Mouse (Mus musculus): ENCODE data around the gene Yrdc.

The Yrdc gene

DNA sequence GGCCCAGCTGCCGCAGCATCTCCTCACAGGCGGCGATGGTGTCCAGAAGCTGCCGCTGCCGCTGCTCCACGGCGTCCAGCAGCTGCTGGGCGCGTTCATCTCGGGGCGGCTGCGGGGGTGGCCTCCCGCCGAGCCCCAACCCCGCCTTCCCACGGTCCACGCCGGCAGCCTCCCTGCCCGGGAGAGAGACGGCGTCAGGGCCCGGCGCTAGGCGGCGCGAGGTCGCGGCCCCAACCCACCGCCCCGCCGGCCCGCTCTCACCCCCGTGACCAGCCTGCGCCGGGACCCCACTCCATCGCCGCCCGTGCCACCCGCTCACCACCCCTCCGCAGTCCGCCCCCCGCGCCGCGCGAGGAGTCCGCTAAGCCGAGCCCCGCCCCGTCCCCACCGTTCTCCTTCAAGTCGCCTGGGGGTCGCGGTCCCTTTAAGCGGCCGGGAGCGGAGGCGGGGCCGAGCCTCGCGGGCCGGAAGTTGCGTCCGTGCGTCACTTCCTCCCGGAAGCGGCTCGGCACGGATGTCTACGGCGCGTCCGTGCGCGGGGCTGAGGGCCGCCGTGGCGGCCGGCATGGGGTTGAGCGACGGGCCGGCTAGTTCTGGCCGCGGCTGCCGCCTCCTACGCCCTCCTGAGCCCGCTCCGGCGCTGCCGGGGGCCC, at the start of gene Yrdc:
Gene Yrdc, plus strand, starts transcription at position 419 of the 653 bp plus-strand sequence.
- DNase-seq, result peak; percentile 88

- peak; percentile 68 to 79 for DNase-seq
Observed at GRCm38 (mm10) chr4:124801552-124802308, 48.7 kb upstream of the Yrdc start, which contains the start of gene Mtf1. Gene Mtf1, plus strand, starts transcription at chr4:124802104.

- DNase-seq, result peak; percentile 96 to 97
Observed at GRCm38 (mm10) chr4:124802309-124803260, 47.9 kb upstream of the Yrdc start.

GRCm38 (mm10) chr4:124803406-124803805, 47.1 kb upstream of the Yrdc start:
- DNase-seq, result no peak

DNA sequence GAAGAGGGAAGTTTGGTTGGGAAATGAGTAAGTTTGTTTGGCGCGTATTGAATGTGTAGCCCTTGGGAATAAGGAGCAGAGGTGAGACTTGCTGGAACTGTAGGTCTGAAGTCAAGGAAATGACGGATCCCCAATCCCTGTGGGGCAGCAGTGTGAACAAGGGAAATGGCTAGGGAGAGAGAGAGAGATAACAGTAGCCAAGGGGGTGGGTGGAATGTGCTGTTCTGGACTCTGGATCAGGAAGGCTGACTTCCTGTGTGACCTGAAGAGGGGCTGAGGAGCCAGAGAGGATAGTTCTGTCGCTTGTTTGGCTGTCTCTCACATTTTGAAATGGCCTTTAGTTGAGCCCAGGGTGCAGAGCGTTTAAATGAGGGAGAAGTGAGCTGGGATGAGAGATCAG, 42.0 kb upstream of the Yrdc start:
- no peak for DNase-seq

- no peak for DNase-seq
Observed at GRCm38 (mm10) chr4:124809136-124809883, 41.2 kb upstream of the Yrdc start.

DNA sequence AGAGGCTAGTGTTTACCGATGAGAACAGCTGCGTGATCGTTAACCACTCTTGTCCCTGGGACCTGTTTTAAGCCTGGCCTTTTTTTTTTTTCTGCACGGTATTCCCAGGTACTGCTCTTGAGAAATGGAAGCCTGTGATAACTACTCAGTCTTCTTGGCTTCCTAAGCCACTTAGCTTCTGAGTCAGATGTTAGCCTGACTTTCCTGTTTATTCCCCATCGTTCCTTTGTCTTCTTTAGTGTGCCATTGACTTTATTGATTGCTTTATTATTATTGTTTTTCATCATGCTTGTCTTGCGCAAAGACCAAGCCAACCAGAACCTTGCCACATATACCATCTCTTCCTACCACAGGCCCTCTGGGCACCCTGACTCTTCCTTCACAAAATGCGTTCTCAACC, 40.4 kb upstream of the Yrdc start:
- no peak for DNase-seq

DNA sequence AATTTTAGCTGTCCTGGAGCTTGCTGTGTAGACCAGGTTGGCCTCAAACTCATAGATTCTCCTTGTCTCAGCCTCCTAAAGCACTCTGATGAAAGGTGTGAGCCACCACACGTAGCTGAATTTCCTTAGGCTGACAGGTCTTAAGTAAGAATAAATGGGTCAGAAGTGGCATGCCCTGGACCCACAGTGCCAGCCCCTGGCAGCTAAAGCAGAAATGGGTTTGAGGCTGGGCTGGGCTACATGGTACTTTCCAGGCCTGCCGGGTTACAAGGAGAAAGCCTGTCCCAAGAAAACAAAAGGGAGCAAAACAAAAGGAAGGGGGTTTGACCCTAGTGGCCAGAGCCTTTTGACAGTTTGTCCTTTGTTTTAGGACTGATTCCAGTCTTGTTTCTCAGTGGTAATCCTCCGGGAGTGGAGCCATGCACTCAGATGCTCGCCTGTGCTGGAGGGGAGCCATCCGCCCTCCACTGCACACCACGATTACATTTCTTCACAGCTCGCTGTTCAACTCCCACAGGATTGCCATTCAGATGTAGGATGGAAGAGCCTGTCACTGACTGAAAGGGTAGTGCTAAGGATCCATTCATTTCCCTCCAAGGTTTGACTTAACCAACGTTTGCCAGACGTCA, 39.0 kb upstream of the Yrdc start:
- DNase-seq, result no peak

GRCm38 (mm10) chr4:124815901-124816300, 34.6 kb upstream of the Yrdc start:
- DNase-seq, result no peak

- no peak for DNase-seq
Observed at GRCm38 (mm10) chr4:124817803-124818202, 32.7 kb upstream of the Yrdc start.

GRCm38 (mm10) chr4:124818832-124819231, 31.6 kb upstream of the Yrdc start:
- no peak for DNase-seq

- no peak for DNase-seq
Observed at GRCm38 (mm10) chr4:124824967-124825366, 25.5 kb upstream of the Yrdc start.

- DNase-seq, result no peak
Observed at GRCm38 (mm10) chr4:124825371-124825965, 25.0 kb upstream of the Yrdc start.

- no peak for DNase-seq
Observed at GRCm38 (mm10) chr4:124829671-124830070, 20.8 kb upstream of the Yrdc start.

- DNase-seq, result no peak
Observed at GRCm38 (mm10) chr4:124832796-124833195, 17.7 kb upstream of the Yrdc start.

- DNase-seq, result no peak
Observed at GRCm38 (mm10) chr4:124838035-124838700, 12.3 kb upstream of the Yrdc start.

- DNase-seq, result no peak
Observed at GRCm38 (mm10) chr4:124840998-124841397, 9.5 kb upstream of the Yrdc start.

DNA sequence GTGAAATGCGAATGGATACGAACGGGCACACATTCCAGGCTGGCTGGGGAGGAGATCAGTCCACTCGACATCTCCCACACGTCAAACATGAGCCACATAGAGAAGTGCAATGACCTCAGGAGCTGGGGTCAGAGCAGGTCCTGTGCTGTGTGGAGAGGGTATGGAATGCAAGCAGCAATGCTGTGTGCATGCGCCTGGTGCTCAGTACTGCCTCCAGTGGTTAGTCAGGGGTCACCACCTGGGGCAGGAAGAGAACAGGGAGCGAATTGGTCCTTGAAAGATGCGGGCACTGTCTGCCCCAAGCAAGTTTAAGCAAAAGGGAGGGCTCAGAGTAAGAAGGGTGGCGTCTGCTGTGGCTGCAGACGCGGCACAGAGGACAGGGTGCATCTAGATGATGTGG, 7.0 kb upstream of the Yrdc start:
- DNase-seq, result no peak

GRCm38 (mm10) chr4:124847573-124847972, 2.9 kb upstream of the Yrdc start:
- DNase-seq, result peak; percentile 46 to 55

DNA sequence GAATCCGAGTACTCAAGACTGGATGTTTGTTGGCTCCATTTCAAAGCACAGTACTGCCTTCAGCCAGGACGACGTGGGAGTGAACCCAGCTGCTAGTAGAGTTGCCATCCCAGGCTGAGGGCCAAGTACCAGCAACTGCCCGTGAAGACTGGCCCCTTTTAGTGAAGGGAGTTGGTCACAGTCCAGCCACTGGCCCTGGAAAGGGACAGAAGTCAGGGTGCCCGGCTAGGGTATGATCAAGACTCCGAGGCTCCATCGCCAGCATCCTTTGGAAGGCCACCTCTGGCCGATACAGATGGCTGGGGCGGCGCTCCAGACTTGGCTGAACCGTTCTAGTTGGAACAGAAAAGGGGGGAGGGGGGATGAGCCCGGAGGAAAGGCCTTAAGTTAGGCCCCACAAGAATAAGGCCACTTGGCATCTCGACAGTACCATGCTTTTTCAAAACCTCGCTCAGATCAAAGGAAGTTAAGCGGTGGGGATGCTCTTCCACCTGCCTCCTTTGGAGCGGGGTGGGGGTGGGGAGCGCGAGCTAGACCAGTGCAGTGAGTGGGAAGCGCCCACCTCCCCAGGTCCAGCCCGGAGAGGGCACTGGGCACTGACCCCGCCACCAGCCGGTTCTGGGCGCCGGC, 733 bp upstream of the Yrdc start:
- DNase-seq, result peak; percentile 12 to 21
